Mouse (Mus musculus) forebrain, embryonic 12.5 days (tissue): Measurements from ENCODE around the gene Enpp5. TPM values are rescaled to one million over a fixed set of nuclear protein-coding genes. Genes with fewer than 3 reads are reported as not detected.

Experiments used
- ATAC-seq: fragments of 200-750 bp; cut with Nextera tagmentation; 2 replicates; pipeline ENCODE4 v1.8.0; 2017; ENCODE audit warnings: moderate TSS enrichment; ENCODE audit not compliant: low FRiP score
- H3K27ac ChIP-seq: fragments of 300-500 bp; sonication (generic); 2 replicates; pipeline ENCODE4 v1.5.1; 2016; ENCODE audit warnings: mild to moderate bottlenecking
- H3K27me3 ChIP-seq: fragments of 300-500 bp; sonication (generic); 2 replicates; pipeline ENCODE4 v1.6.1; 2016; ENCODE audit warnings: mild to moderate bottlenecking
- H3K36me3 ChIP-seq: fragments of 300-500 bp; sonication (generic); replicated peaks from 2 replicates; pipeline ENCODE4 v1.6.1; 2016; ENCODE audit warnings: mild to moderate bottlenecking
- H3K4me1 ChIP-seq: fragments of 300-500 bp; sonication (generic); 2 replicates; pipeline ENCODE4 v1.6.1; 2016
- H3K4me2 ChIP-seq: fragments of 300-500 bp; sonication (generic); 2 replicates; pipeline ENCODE4 v1.6.1; 2016; ENCODE audit warnings: mild to moderate bottlenecking, moderate library complexity
- H3K4me3 ChIP-seq: fragments of 300-500 bp; sonication (generic); replicated peaks from 2 replicates; pipeline ENCODE4 v1.5.1; 2016; ENCODE audit warnings: mild to moderate bottlenecking
- H3K9ac ChIP-seq: fragments of 300-500 bp; sonication (generic); 2 replicates; pipeline ENCODE4 v1.6.1; 2016; ENCODE audit warnings: mild to moderate bottlenecking
- H3K9me3 ChIP-seq: fragments of 300-500 bp; sonication (generic); 2 replicates; pipeline ENCODE4 v1.6.1; 2016
- WGBS: fragments of 180-500 bp; shearing (Covaris S2); methylation state at CpG from one replicate; pipeline ENCODE4 v1.1.7; 2016; 5-methylcytosine and 5-hydroxymethylcytosine counted together
- polyA plus RNA-seq: library from polyadenylated mRNA; unstranded; fragments of >200 nt; fragmentation: Nextera tagmentation; extraction: Ambion mirVana; gene quantifications from 2 replicates; pipeline ENCODE4 v1.2.1, GENCODE M21; 2016

Gene Enpp5
- 25.5 and 25.9 TPM in 2 replicates for polyA plus RNA-seq

DNA sequence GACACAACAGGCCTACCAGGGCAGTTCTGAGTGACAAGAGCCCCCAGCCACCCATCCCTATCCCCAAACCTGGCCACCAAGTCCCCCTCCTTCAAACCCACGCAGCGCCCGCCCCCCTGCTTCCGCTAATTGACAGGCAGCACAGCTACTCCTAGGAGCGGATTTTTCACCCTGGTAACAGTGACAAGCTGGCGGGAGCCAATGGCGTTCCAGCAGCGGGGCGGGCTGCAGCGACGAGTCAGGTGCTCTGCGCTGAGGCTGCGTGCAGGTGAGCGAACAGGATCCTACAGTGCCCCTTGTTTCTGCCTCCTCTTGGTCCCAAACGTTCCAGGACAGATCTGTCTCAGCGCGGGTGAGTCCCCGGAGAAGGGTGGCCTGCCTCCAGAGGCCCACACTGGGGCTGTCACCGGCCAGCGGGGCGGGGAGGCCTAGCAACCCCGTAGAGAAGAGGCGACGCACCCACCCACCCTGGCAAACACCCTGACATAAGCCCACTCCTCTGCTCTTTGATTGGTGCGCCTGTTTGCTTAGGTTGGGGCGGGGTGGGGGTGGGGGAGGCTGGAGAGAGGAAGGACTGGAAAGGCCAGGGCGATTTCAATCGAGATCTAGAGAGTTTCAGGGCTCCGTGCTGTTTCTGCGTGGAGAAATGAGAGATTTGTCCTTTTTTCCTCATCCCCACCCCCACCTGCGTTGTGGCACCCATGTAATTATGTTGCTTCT, at the start of gene Enpp5:
TSS of gene Enpp5 (plus strand) at position 183 of the 720 bp plus-strand sequence.
- Histone ChIP-seq H3K27ac (peak within 1 kb of the TSS; percentile 68), H3K36me3 (no peaks in the 10 kb centered on the region; the same call in none of the 2 replicates), H3K4me3 (peak within 1 kb of the TSS; percentile 66), H3K4me1 (0 out of 2 replicates have a peak, but pooled peaks cover 4% of the 10 kb centered on the region), H3K27me3 (0 out of 2 replicates have a peak, but pooled peaks cover 5% of the 10 kb centered on the region), H3K9ac (peak within 1 kb of the TSS; percentile 70), H3K4me2 (peak within 1 kb of the TSS; percentile 82), H3K9me3 (no peaks in the 10 kb centered on the region)
- peak; percentile 97 for ATAC-seq
- WGBS = under 1% methylated on average over 31 of the region's 31 CpGs

DNA sequence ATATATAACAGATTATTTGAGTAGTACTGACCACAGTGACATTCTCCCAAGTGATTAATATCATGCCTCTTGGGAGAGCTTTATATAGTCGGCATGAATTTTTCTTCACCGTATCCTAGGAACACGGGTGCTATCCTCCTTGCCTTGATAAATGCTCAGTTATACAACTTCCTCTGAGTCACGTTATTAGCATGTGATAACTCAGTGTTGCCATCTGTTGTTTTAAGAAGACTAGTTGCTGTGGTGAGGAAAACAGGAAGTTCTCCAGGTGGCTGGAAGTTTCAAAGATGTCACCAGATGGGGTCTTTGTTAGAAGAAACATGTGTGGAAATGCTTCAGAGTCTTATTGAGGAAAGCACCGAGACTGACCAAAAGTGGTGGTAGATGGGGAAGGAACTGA, 49.0 kb upstream of the Enpp5 start:
- H3K27me3 ChIP-seq = no peaks in the 10 kb centered on the region
- no peak overlapping the region for H3K9ac ChIP-seq
- WGBS = 82% methylated on average over 5 of the region's 5 CpGs
- H3K4me2 ChIP-seq = no peak overlapping the region
- H3K4me3 ChIP-seq = no peak overlapping the region
- peaks cover 24% of the 10 kb centered on the region for H3K4me1 ChIP-seq
- no peaks in the 10 kb centered on the region for H3K9me3 ChIP-seq
- no peaks in the 10 kb centered on the region for H3K36me3 ChIP-seq
- no peak overlapping the region for H3K27ac ChIP-seq
- ATAC-seq = no peak

DNA sequence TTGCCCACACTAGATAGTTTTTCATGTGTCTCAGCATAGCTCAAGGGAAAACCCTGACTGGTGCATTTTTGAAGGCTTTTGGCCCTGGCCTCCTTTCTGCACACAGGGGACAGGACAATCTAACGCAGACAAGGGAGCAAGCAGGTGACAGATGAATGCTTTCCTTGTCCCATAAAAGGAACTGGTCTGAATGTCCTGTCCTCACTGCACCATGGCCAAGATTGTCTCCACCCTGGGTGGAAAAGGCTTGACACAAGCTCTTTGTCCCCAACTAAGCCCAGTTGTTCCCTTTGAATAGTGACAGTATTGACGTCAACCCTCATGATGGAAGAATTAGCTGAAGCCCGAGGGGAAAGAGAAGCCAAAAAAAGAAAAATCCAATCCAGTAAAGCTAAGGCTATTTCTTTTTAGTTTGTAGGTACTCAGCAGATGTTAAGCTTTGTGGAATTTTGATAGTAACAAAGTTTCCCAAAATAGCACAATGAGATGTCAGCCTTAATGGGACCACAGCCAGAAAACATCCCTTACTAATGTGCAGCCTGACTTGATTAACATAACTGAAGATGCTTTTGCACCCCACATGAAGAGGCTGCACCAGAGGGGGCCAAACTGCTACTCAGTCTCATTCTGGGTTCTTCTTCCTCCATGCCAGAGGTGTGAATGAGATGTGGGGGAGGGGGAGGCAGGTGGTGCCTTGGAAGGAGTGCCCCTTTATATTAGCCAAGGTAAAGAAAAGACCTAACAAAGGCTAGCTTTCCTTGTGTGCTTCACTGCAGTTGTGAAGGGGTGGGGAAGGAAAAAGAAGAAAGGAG, 47.6 kb upstream of the Enpp5 start:
- Histone ChIP-seq H3K4me3 (no peak overlapping the region), H3K9me3 (no peaks in the 10 kb centered on the region), H3K27me3 (no peaks in the 10 kb centered on the region), H3K27ac (0 out of 2 replicates have a peak overlapping the region, but pooled peaks have one; percentile 36), H3K36me3 (no peaks in the 10 kb centered on the region), H3K4me2 (no peak overlapping the region), H3K4me1 (peaks cover 19% of the 10 kb centered on the region), H3K9ac (no peak overlapping the region)
- 25% methylated on average over 3 of the region's 3 CpGs for WGBS
- ATAC-seq = no peak

DNA sequence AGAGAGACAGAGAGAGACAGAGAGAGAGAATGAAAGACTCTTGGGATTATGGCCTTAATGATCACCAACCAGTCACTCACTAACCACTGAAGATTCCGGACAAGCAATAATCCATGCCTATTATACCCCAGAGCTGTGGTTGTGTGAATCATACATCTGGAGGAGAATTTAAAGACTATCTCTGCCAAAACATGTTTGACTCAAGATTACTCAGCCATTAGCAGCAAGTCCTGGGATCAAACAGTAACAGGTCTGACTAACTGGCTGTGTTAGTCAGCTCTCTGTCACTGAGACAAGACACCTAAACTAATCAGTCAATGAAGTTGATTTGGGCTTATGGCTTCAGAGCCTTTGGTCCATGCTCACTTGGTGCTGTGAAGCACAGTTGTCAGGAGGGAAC, 43.6 kb upstream of the Enpp5 start:
- Histone ChIP-seq H3K36me3 (no peaks in the 10 kb centered on the region), H3K9ac (no peak overlapping the region), H3K27ac (no peak overlapping the region), H3K4me2 (no peak overlapping the region), H3K4me3 (no peak overlapping the region), H3K27me3 (no peaks in the 10 kb centered on the region), H3K4me1 (peaks cover 11% of the 10 kb centered on the region; the same call in 1 of the 2 replicates), H3K9me3 (no peaks in the 10 kb centered on the region)
- no peak for ATAC-seq
- 94% methylated on average over 1 of the region's 1 CpGs for WGBS

DNA sequence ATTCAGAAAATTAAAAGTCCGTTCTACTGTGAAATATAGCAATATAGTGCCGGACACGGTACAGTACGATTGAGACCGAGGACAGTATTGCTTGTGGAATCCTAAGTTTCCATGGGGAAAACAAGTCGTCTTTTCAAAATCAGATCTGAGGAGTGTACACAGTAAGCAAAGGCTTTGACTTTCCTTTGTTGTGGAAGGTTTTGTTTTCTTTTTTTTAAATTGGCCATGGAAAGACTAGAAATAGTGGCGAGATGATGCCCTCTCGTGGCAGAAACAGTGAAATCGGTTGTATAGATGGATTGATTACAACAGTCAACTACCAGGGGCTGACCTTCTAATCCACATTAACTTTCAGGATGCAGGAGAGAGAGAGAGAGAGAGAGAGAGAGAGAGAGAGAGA, 40.0 kb upstream of the Enpp5 start:
- peak; percentile 20; the same call in 1 of the 2 replicates for ATAC-seq
- WGBS = 67% methylated on average over 9 of the region's 9 CpGs
- Histone ChIP-seq H3K27ac (no peak overlapping the region), H3K4me3 (no peak overlapping the region), H3K36me3 (no peaks in the 10 kb centered on the region), H3K4me2 (no peak overlapping the region), H3K4me1 (no peaks in the 10 kb centered on the region), H3K9me3 (no peaks in the 10 kb centered on the region), H3K27me3 (no peaks in the 10 kb centered on the region), H3K9ac (no peak overlapping the region)

DNA sequence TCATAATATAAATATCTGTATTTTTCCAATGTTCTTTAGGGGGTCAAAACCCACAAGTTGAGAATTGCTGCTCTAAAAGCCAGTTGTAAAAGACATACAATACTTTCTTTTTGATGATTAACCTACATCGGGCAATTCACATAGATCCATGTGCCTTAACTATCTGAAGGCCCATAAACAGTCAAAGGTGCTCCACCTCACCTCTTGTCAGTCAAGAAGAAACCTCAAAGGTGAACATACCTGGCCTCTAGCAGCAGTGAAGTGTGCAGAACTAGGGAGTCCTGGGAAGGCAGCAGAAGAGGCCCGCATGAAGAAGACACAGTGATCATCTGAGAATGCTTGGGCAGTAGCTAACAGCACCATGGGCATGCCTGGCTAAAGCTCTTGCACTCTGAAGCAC, 38.2 kb upstream of the Enpp5 start:
- no peaks in the 10 kb centered on the region for H3K9me3 ChIP-seq
- WGBS = 92% methylated on average over 2 of the region's 2 CpGs

DNA sequence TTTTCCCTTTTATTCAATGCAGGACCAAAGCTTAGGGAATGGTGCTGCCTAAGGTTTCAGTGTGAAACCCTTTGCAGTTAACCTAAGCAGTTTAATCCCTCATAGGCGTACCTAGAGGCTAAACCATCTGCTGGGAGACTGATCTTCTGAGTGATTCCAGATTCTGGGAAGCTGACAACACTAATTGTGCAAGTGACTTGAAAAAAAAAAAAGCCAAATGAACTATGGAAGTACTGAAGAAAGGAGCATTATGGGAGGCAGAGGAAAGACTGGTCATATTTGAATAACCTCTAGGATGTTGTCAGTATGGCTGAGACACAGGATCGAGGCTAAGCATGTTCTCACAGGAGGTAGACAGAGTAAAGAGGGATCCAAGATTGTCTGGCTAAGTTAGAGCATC, 36.3 kb upstream of the Enpp5 start:
- Histone ChIP-seq H3K4me3 (no peak overlapping the region), H3K9ac (no peak overlapping the region), H3K27ac (no peak overlapping the region), H3K36me3 (no peaks in the 10 kb centered on the region), H3K4me1 (no peaks in the 10 kb centered on the region), H3K27me3 (no peaks in the 10 kb centered on the region), H3K9me3 (no peaks in the 10 kb centered on the region), H3K4me2 (no peak overlapping the region)
- WGBS = 77% methylated on average over 2 of the region's 2 CpGs
- ATAC-seq = no peak

More for the DNA sequence above, 38.2 kb upstream of the Enpp5 start:
- Histone ChIP-seq H3K4me1 (no peaks in the 10 kb centered on the region), H3K9ac (no peak overlapping the region), H3K36me3 (no peaks in the 10 kb centered on the region), H3K27me3 (no peaks in the 10 kb centered on the region), H3K4me3 (no peak overlapping the region), H3K4me2 (no peak overlapping the region), H3K27ac (no peak overlapping the region)
- no peak for ATAC-seq

DNA sequence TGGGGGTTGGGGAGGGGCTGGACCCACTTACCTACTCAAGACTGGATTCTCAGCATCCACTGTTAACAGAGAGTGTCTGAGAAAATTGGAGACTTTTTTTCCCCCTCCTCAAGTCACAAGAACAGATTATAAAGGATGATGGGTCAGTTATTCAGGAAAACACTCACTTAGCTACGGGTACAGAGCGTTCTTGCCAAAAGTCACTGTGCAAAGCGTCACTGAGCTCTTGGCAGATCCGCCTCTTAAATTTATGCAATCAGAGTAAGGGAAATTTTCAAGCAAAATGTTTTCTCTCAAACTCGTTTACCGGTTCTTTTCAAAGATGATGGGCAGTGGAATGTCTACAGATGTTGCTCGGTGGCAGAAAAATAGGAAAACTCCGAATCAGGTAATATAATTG, 35.8 kb upstream of the Enpp5 start:
- ATAC-seq = no peak
- no peaks in the 10 kb centered on the region for H3K9me3 ChIP-seq
- no peaks in the 10 kb centered on the region for H3K36me3 ChIP-seq
- no peak overlapping the region for H3K4me3 ChIP-seq
- H3K4me2 ChIP-seq = no peak overlapping the region
- H3K9ac ChIP-seq = no peak overlapping the region
- 91% methylated on average over 8 of the region's 8 CpGs for WGBS
- H3K4me1 ChIP-seq = no peaks in the 10 kb centered on the region
- no peak overlapping the region for H3K27ac ChIP-seq
- no peaks in the 10 kb centered on the region for H3K27me3 ChIP-seq

DNA sequence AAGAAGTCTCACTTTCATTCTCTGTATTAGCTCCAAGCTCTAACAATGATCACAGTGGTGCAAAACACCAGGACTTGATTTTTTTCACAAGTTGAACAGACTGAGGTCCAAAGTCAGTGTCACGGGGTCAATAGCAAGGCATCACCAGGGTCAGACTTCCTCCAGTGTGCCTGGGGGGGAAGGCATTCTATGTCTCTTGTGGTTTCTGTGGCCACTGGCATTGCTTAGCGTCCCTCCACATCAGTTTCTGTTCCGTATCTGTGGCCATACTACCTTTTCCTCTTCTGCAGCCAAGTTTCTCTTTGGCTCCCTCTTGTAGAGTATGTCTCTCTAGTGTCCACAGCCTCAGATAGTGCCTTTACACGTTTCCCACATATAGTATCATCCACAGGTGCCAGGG, 25.2 kb upstream of the Enpp5 start:
- Histone ChIP-seq H3K27ac (no peak overlapping the region), H3K4me2 (no peak overlapping the region), H3K27me3 (no peaks in the 10 kb centered on the region), H3K9me3 (no peaks in the 10 kb centered on the region), H3K9ac (no peak overlapping the region), H3K36me3 (no peaks in the 10 kb centered on the region), H3K4me1 (no peaks in the 10 kb centered on the region), H3K4me3 (no peak overlapping the region)
- no peak for ATAC-seq
- WGBS = 81% methylated on average over 4 of the region's 4 CpGs

DNA sequence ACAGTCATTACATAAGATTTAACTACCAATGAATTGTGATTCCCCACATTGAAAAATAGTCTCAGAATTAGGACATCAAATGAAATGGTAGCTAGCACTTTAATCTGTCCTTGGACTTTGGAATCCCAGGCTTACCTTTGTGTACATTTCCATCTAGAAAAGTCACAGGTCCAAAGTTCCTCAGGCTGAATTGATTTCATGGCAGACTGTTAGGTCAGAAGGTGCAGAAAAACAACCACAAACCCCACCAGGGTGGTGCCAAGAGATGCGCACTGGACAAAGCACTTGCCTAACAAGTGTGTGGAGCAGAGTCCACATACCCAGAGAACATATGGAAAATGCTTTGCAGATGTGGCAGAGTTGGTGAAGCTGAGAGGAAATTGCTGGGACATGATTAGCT, 21.5 kb upstream of the Enpp5 start:
- H3K36me3 ChIP-seq = no peaks in the 10 kb centered on the region
- 84% methylated on average over 1 of the region's 1 CpGs for WGBS

DNA sequence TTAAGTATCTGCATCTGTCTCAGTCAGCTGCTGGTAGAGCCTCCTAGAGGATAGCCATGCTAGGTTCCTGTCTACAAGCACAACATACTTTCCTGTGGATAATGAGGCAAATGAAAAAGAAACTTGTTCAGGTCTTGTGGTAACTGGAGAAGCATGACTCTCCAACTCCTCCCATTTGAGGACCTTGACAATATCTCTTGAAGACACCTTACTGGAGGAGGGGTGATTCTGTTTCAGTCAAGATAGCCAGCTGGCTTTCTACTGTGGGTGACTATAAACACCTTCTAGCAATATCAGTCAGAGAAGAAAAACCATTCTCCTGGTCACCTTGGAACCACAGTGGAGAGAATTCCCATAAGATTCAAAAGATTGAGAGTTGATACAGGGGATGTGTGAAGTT, 20.5 kb upstream of the Enpp5 start:
- Histone ChIP-seq H3K36me3 (no peaks in the 10 kb centered on the region), H3K4me2 (no peak overlapping the region), H3K27me3 (no peaks in the 10 kb centered on the region)

More for the DNA sequence above, 21.5 kb upstream of the Enpp5 start:
- Histone ChIP-seq H3K27ac (no peak overlapping the region), H3K27me3 (no peaks in the 10 kb centered on the region), H3K4me3 (no peak overlapping the region), H3K4me2 (no peak overlapping the region), H3K9ac (no peak overlapping the region), H3K4me1 (no peaks in the 10 kb centered on the region), H3K9me3 (no peaks in the 10 kb centered on the region)
- no peak for ATAC-seq

DNA sequence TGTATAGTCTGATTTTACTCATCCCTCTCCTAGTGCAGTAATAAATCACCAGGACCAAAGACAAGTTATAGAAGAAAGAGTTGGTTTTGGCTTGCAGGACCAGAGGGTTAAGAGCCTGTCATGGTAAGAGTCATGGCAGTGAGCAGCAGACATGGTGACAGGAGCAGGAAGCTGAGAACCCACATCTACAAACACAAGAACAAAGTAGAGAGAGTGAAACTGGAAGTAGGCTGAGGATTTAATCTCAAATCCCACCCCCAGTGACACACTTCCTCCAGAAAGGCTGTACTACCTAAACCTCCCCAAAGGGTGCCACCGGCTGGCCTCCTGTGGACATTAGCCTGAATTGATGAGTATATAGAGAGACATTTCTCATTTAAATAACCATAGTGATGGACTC, 17.8 kb upstream of the Enpp5 start:
- 94% methylated on average over 1 of the region's 1 CpGs for WGBS
- no peak for ATAC-seq
- H3K9ac ChIP-seq = no peak overlapping the region
- H3K36me3 ChIP-seq = no peaks in the 10 kb centered on the region
- H3K4me2 ChIP-seq = no peak overlapping the region
- no peaks in the 10 kb centered on the region for H3K27me3 ChIP-seq
- no peak overlapping the region for H3K4me3 ChIP-seq
- H3K4me1 ChIP-seq = no peaks in the 10 kb centered on the region
- no peaks in the 10 kb centered on the region for H3K9me3 ChIP-seq
- H3K27ac ChIP-seq = no peak overlapping the region

More for the DNA sequence above, 20.5 kb upstream of the Enpp5 start:
- Histone ChIP-seq H3K4me3 (no peak overlapping the region), H3K9me3 (no peaks in the 10 kb centered on the region), H3K9ac (no peak overlapping the region), H3K27ac (no peak overlapping the region), H3K4me1 (no peaks in the 10 kb centered on the region)
- ATAC-seq = no peak
